Comparison of ENCODE assay signal across 8 mouse cellular contexts in genomic region chr12:99639847-99640213, GRCm38 (mm10).
A peak's percentile ranks its signal among the peaks of the same experiment; 100 is the strongest.
DNase-seq lines count a peak whose midpoint lies in the region.

No protein-coding gene starts in this region.

- DNase-seq in heart, postnatal 4 days, result peak; percentile 8
- no peak for DNase-seq in heart, adult 8-10 months (ENCODE audit: low spot score)
- DNase-seq in cerebellum, postnatal 10 days, result peak; percentile 77 to 79
- DNase-seq in frontal cortex, postnatal 36 days (ENCODE audit: low spot score in 2 of 2), result peak; percentile 17 to 52
- DNase-seq in mesoderm, embryonic 11.5 days (ENCODE audit: low read depth, low spot score), result peak; percentile 79
- DNase-seq in urinary bladder, adult 18-20 months (ENCODE audit: low spot score in 2 of 2), result no peak
- no peak for DNase-seq in kidney, postnatal 36 days
- DNase-seq in urinary bladder, postnatal 36 days (ENCODE audit: low spot score in 2 of 2), result no peak

Comparison
In these comparisons a context has a peak if more than half of its experiments do, and no peak if none do; other contexts are left out.
1. DNase-seq: peak in heart, postnatal 4 days (single experiment), cerebellum, postnatal 10 days (2 of 2), frontal cortex, postnatal 36 days (2 of 2) and mesoderm, embryonic 11.5 days (single experiment); none in heart, adult 8-10 months (single experiment), urinary bladder, adult 18-20 months (0 of 2), kidney, postnatal 36 days (0 of 2) and urinary bladder, postnatal 36 days (0 of 2).